Mouse (Mus musculus) bone marrow macrophage, adult 2 months (primary cell): ENCODE results near the gene Fbxl5.

Experiments
- CTCF ChIP-seq: IDR thresholded peaks from 2 replicates; pipeline ENCODE4 v1.5.1; 2012; ENCODE audit warnings: low read depth, mild to moderate bottlenecking, low read length, moderate library complexity
- POLR2A ChIP-seq: IDR thresholded peaks from 2 replicates; pipeline ENCODE4 v1.6.1; 2012; ENCODE audit warnings: mild to moderate bottlenecking, low read depth, low read length, borderline replicate concordance

DNA sequence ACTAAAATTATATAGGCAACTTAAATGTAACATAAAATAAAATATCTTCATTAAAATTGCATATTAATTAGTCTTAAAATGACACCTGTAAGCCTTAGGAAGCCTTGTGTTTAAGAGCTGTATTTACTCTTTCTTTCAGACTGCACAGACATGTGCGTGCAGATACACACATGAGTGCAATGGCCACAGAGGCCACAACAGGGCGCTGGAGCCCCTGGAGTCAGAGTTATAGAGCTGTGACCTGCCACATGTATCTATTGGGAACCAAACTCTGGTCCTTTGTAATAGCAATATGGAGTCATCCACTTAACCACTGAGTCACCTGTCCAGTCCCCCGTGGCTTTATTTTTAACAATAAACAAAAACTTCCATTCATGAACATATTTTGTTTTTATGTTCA lies 72.3 kb downstream of the Fbxl5 start:
- no peak for TF ChIP-seq POLR2A
- TF ChIP-seq CTCF: no peak
